Mouse (Mus musculus) midbrain, embryonic 14.5 days (tissue): ENCODE data around the gene Maml3. TPM values are rescaled to one million over a fixed set of nuclear protein-coding genes. Genes with fewer than 3 reads are reported as not detected.
A peak's percentile ranks its signal among the peaks of the same experiment; 100 is the strongest.

Experiments
- ATAC-seq: fragments of 200-750 bp; cut with Nextera tagmentation; 2 replicates; pipeline ENCODE4 v1.8.0; 2017; ENCODE audit warnings: moderate number of reproducible peaks, moderate library complexity; ENCODE audit not compliant: low FRiP score, low TSS enrichment
- DNase-seq: peaks from one replicate; pipeline ENCODE4 v3.0.0-alpha.2; 2015
- H3K27ac ChIP-seq: fragments of 300-500 bp; sonication (generic); replicated peaks from 2 replicates; pipeline ENCODE4 v1.5.1; 2014; ENCODE audit warnings: mild to moderate bottlenecking, low read depth, low read length, moderate library complexity
- H3K27me3 ChIP-seq: fragments of 300-500 bp; sonication (generic); 2 replicates; pipeline ENCODE4 v1.6.1; 2014; ENCODE audit warnings: low read length, control low read depth, mixed read lengths; ENCODE audit not compliant: control insufficient read depth, insufficient read depth
- H3K36me3 ChIP-seq: fragments of 300-500 bp; sonication (generic); 2 replicates; pipeline ENCODE4 v1.6.1; 2014; ENCODE audit warnings: low read length, control low read depth; ENCODE audit not compliant: control insufficient read depth, insufficient read depth
- H3K4me1 ChIP-seq: fragments of 300-500 bp; sonication (generic); 2 replicates; pipeline ENCODE4 v1.6.1; 2014; ENCODE audit warnings: mild to moderate bottlenecking, antibody characterized with exemption, low read length, control low read depth; ENCODE audit not compliant: control insufficient read depth, insufficient read depth
- H3K4me2 ChIP-seq: fragments of 300-500 bp; sonication (generic); 2 replicates; pipeline ENCODE4 v1.6.1; 2014; ENCODE audit warnings: mild to moderate bottlenecking, low read length, moderate library complexity
- H3K4me3 ChIP-seq: fragments of 300-500 bp; sonication (generic); replicated peaks from 2 replicates; pipeline ENCODE4 v1.5.1; 2014; ENCODE audit warnings: low read depth, low read length
- H3K9ac ChIP-seq: fragments of 300-500 bp; sonication (generic); replicated peaks from 2 replicates; pipeline ENCODE4 v1.6.1; 2014; ENCODE audit warnings: mild to moderate bottlenecking, low read length, moderate library complexity
- H3K9me3 ChIP-seq: fragments of 300-500 bp; sonication (generic); 2 replicates; pipeline ENCODE4 v1.6.1; 2016; ENCODE audit warnings: low read length, control low read depth, mixed read lengths; ENCODE audit not compliant: control insufficient read depth
- WGBS: fragments of 180-500 bp; shearing (Covaris S2); extraction: QIAGEN DNeasy Blood & Tissue Kit; methylation state at CpG from one replicate; pipeline ENCODE4 v1.1.7; 2014; 5-methylcytosine and 5-hydroxymethylcytosine counted together
- polyA plus RNA-seq: library from polyadenylated mRNA; unstranded; fragments of >200 nt; fragmentation: Nextera tagmentation; extraction: Ambion mirVana; gene quantifications from 2 replicates; pipeline ENCODE4 v1.2.1, GENCODE M21; 2014

Maml3 gene
- polyA plus RNA-seq, 1 experiment from 2014 or later = 10.3 TPM

DNA sequence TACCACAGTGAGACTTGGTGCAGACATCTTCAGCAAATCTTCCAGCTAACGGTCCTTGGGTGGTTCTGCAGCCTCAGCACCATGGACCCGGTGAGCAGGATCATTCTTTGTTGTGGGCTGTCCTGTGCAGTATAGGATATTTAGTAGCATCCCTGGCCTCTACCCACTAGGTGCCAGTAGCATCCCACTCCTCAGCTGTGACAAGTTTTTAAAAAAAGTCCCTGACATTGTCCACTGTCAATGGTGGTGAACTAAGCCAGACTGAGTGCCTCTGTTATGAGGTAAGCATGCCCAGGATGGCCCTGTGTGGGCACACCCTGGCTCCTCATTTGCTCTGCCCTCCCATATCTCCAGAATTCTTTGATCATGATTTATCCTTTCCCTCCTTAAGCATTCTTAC lies 453.7 kb downstream of the Maml3 start:
- 71% methylated on average over 2 of the region's 2 CpGs for WGBS
- peak; percentile 81 for DNase-seq
- H3K9me3 ChIP-seq = no peaks in the 10 kb centered on the region
- ATAC-seq = peak; percentile 61
- no peaks in the 10 kb centered on the region for H3K36me3 ChIP-seq
- H3K4me1 ChIP-seq = peaks cover 12% of the 10 kb centered on the region
- H3K9ac ChIP-seq = no peak overlapping the region
- H3K27me3 ChIP-seq = no peaks in the 10 kb centered on the region
- 0 out of 2 replicates have a peak overlapping the region, but pooled peaks have one; percentile 20 for H3K27ac ChIP-seq
- H3K4me2 ChIP-seq = no peak overlapping the region
- H3K4me3 ChIP-seq = no peak overlapping the region

GRCm38 (mm10) chr3:51649986-51650385 lies 454.9 kb downstream of the Maml3 start:
- no peak overlapping the region for H3K4me2 ChIP-seq

DNA sequence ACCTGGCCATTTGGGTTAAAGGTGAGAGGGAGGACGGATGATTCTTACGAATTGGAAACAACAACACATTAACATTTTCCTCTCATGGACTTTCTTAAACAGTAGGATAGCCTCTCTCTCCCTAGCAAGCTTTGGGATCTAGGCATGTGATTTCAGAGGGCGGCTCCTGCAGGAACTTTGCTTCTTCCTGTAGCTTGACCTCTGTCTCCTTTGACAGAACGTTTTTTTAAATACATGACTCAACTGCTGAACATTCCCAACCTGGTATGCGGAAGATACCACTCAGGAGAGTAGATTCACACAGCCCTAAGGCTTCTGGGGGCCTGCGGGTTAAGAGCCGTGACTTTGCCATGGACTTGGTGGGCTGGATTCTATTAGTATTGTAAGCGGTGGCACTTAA lies 455.4 kb downstream of the Maml3 start:
- Histone ChIP-seq H3K27ac (no peak overlapping the region), H3K4me2 (no peak overlapping the region), H3K27me3 (no peaks in the 10 kb centered on the region), H3K9me3 (no peaks in the 10 kb centered on the region), H3K36me3 (no peaks in the 10 kb centered on the region), H3K9ac (no peak overlapping the region), H3K4me3 (no peak overlapping the region), H3K4me1 (peaks cover 12% of the 10 kb centered on the region)
- no peak for ATAC-seq
- DNase-seq = no peak
- WGBS = 88% methylated on average over 8 of the region's 8 CpGs

More at GRCm38 (mm10) chr3:51649986-51650385, 454.9 kb downstream of the Maml3 start:
- ATAC-seq (no peak), DNase-seq (no peak)
- no peaks in the 10 kb centered on the region for H3K9me3 ChIP-seq
- no peaks in the 10 kb centered on the region for H3K27me3 ChIP-seq
- H3K9ac ChIP-seq = no peak overlapping the region
- no peak overlapping the region for H3K27ac ChIP-seq
- 81% methylated on average over 8 of the region's 8 CpGs for WGBS
- H3K4me3 ChIP-seq = no peak overlapping the region
- H3K4me1 ChIP-seq = peaks cover 12% of the 10 kb centered on the region
- no peaks in the 10 kb centered on the region for H3K36me3 ChIP-seq

- H3K27me3 ChIP-seq = no peaks in the 10 kb centered on the region
- no peaks in the 10 kb centered on the region for H3K9me3 ChIP-seq
- WGBS = 38% methylated on average over 15 of the region's 15 CpGs
- peak; percentile 38; the same call in 1 of the 2 replicates for ATAC-seq
- no peaks in the 10 kb centered on the region for H3K36me3 ChIP-seq
- H3K27ac ChIP-seq = no peak overlapping the region
- H3K4me2 ChIP-seq = peak overlapping the region; percentile 29
- no peak overlapping the region for H3K9ac ChIP-seq
- H3K4me3 ChIP-seq = no peak overlapping the region
- peaks cover 12% of the 10 kb centered on the region for H3K4me1 ChIP-seq
- DNase-seq = peak; percentile 90
Measured at GRCm38 (mm10) chr3:51648037-51648664, 456.7 kb downstream of the Maml3 start.

- no peak overlapping the region for H3K9ac ChIP-seq
- no peak for DNase-seq
- H3K27ac ChIP-seq = no peak overlapping the region
- no peak overlapping the region for H3K4me3 ChIP-seq
- H3K4me2 ChIP-seq = no peak overlapping the region
- H3K9me3 ChIP-seq = no peaks in the 10 kb centered on the region
- WGBS = 83% methylated on average over 4 of the region's 4 CpGs
- H3K4me1 ChIP-seq = peaks cover 5% of the 10 kb centered on the region
- H3K36me3 ChIP-seq = no peaks in the 10 kb centered on the region
- no peaks in the 10 kb centered on the region for H3K27me3 ChIP-seq
- no peak for ATAC-seq
Measured at GRCm38 (mm10) chr3:51647356-51647755, 457.5 kb downstream of the Maml3 start.

- Histone ChIP-seq H3K27me3 (no peaks in the 10 kb centered on the region), H3K4me2 (no peak overlapping the region), H3K4me1 (peaks cover 3% of the 10 kb centered on the region; the same call in 1 of the 2 replicates), H3K4me3 (no peak overlapping the region), H3K36me3 (no peaks in the 10 kb centered on the region), H3K9me3 (no peaks in the 10 kb centered on the region), H3K27ac (no peak overlapping the region), H3K9ac (no peak overlapping the region)
- WGBS = 79% methylated on average over 10 of the region's 10 CpGs
- ATAC-seq (no peak), DNase-seq (no peak)
Measured at GRCm38 (mm10) chr3:51646301-51646700, 458.6 kb downstream of the Maml3 start.

DNA sequence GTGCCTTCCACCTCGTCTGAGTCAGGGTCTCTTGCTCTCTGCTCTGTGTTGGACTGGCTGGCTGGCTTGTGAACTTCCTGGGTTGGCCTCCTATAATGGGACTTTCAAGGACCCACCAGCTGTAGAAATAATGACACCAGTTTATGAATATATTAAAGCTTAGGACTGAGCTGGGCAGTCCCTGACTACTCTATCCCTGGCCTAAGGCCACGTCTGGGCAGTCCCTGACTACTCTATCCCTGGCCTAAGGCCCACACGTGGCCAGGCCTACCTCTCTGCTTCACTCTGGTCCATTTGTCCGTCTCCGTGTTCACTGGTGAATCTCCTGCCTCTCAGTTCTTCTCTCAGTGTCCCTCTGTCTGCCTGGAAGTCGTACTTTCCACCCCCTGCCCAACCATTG lies 459.4 kb downstream of the Maml3 start:
- Histone ChIP-seq H3K4me2 (no peak overlapping the region), H3K27me3 (no peaks in the 10 kb centered on the region), H3K9me3 (no peaks in the 10 kb centered on the region), H3K27ac (no peak overlapping the region), H3K9ac (no peak overlapping the region), H3K4me1 (peaks cover 3% of the 10 kb centered on the region; the same call in 1 of the 2 replicates), H3K36me3 (no peaks in the 10 kb centered on the region), H3K4me3 (no peak overlapping the region)
- 83% methylated on average over 6 of the region's 6 CpGs for WGBS
- DNase-seq (no peak), ATAC-seq (no peak)

- no peaks in the 10 kb centered on the region for H3K4me1 ChIP-seq
- H3K27me3 ChIP-seq = no peaks in the 10 kb centered on the region
- H3K9me3 ChIP-seq = 0 out of 2 replicates have a peak, but pooled peaks cover 2% of the 10 kb centered on the region
- no peak overlapping the region for H3K9ac ChIP-seq
- no peak overlapping the region for H3K4me2 ChIP-seq
- H3K27ac ChIP-seq = no peak overlapping the region
- DNase-seq (no peak), ATAC-seq (no peak)
- 94% methylated on average over 6 of the region's 6 CpGs for WGBS
- H3K36me3 ChIP-seq = no peaks in the 10 kb centered on the region
- no peak overlapping the region for H3K4me3 ChIP-seq
Measured at GRCm38 (mm10) chr3:51638260-51638659, 466.6 kb downstream of the Maml3 start.

- H3K4me3 ChIP-seq = no peak overlapping the region
- H3K36me3 ChIP-seq = no peaks in the 10 kb centered on the region
- H3K4me1 ChIP-seq = no peaks in the 10 kb centered on the region
- DNase-seq (no peak), ATAC-seq (no peak)
- no peak overlapping the region for H3K4me2 ChIP-seq
- 0 out of 2 replicates have a peak, but pooled peaks cover 2% of the 10 kb centered on the region for H3K9me3 ChIP-seq
- no peaks in the 10 kb centered on the region for H3K27me3 ChIP-seq
- H3K27ac ChIP-seq = no peak overlapping the region
- H3K9ac ChIP-seq = no peak overlapping the region
- WGBS = 94% methylated on average over 6 of the region's 6 CpGs
Measured at GRCm38 (mm10) chr3:51637326-51637725, 467.6 kb downstream of the Maml3 start.
